Mouse (Mus musculus): ENCODE results near the gene Rab17. TPM values are rescaled to one million over a fixed set of nuclear protein-coding genes. Genes with fewer than 3 reads are reported as not detected.

Rab17 gene
- polyA plus RNA-seq, 1 experiment from 2014 or later = 3.8 TPM

GRCm38 (mm10) chr1:90926030-90926429, 43.4 kb downstream of the Rab17 start:
- no peak overlapping the region for H3K9ac ChIP-seq
- peaks cover 21% of the 10 kb centered on the region for H3K4me1 ChIP-seq
- no peaks in the 10 kb centered on the region for H3K36me3 ChIP-seq
- no peaks in the 10 kb centered on the region for H3K27me3 ChIP-seq
- WGBS = 62% methylated on average over 4 of the region's 4 CpGs
- H3K4me3 ChIP-seq = no peak overlapping the region
- H3K4me2 ChIP-seq = no peak overlapping the region
- H3K9me3 ChIP-seq = no peaks in the 10 kb centered on the region
- no peak overlapping the region for H3K27ac ChIP-seq
- no peak for ATAC-seq (ENCODE audit: borderline replicate concordance, extremely low read depth, low FRiP score, low TSS enrichment)

DNA sequence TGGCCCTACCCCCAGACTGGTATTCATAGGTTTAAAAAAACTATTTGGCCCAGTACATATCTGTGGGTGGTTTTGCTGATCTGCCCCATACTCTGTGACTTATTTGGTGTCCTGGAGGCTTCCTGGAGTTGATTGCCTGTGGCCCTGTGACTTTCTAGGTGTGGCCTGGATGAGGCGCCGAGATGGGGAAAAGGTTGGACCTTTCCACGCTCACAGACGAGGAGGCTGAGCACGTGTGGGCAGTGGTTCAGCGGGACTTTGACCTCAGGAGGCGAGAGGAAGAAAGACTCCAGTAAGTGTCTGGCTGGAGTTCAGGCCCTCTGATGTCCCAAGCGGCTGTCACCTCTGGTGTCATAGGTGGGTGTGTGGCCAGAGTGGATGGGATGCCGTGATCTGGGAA, 47.8 kb downstream of the Rab17 start:
- Histone ChIP-seq H3K4me1 (0 out of 2 replicates have a peak, but pooled peaks cover under 1% of the 10 kb centered on the region), H3K4me2 (no peak overlapping the region), H3K9me3 (peaks cover 9% of the 10 kb centered on the region; the same call in 1 of the 2 replicates), H3K27me3 (peaks cover 12% of the 10 kb centered on the region), H3K4me3 (no peak overlapping the region), H3K27ac (no peak overlapping the region), H3K9ac (no peak overlapping the region), H3K36me3 (no peaks in the 10 kb centered on the region)
- WGBS = 68% methylated on average over 9 of the region's 9 CpGs
- no peak for ATAC-seq (ENCODE audit: borderline replicate concordance, extremely low read depth, low FRiP score, low TSS enrichment)

DNA sequence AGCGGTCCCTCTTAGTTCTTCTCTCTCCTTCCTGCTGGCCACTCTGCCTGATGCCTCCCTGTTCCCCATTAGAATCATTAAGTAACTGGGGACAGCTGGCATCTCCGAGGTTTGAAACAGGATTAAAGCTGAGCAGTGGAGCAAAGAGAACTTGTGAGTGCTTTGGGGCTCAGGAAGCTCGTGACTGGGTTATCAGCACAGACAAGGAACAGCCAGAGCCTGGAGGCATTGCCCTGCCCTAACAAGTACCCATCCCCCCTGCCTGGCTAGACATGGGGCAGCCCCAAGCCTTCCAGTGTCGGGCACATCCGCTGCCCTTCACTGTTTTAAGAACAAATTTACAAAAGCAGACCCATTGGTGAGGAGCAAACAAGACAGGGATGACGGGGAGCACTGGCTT, 52.0 kb downstream of the Rab17 start:
- Histone ChIP-seq H3K27me3 (peaks cover 16% of the 10 kb centered on the region), H3K4me2 (no peak overlapping the region), H3K4me3 (no peak overlapping the region), H3K4me1 (peaks cover 14% of the 10 kb centered on the region), H3K36me3 (no peaks in the 10 kb centered on the region), H3K27ac (no peak overlapping the region), H3K9ac (no peak overlapping the region), H3K9me3 (peaks cover 9% of the 10 kb centered on the region; the same call in 1 of the 2 replicates)
- WGBS = 50% methylated on average over 6 of the region's 6 CpGs
- no peak for ATAC-seq (ENCODE audit: borderline replicate concordance, extremely low read depth, low FRiP score, low TSS enrichment)

- ATAC-seq (ENCODE audit: borderline replicate concordance, extremely low read depth, low FRiP score, low TSS enrichment) = peak; percentile 50
- peaks cover 7% of the 10 kb centered on the region; the same call in 1 of the 2 replicates for H3K9me3 ChIP-seq
- H3K9ac ChIP-seq = peak within 1 kb of the TSS; percentile 5; the same call in 1 of the 2 replicates
- peak within 1 kb of the TSS; percentile 25 for H3K4me3 ChIP-seq
- WGBS = 7% methylated on average over 18 of the region's 18 CpGs
- H3K36me3 ChIP-seq = no peaks in the 10 kb centered on the region
- peak within 1 kb of the TSS; percentile 54 for H3K4me2 ChIP-seq
- H3K27me3 ChIP-seq = peaks cover 16% of the 10 kb centered on the region
- H3K4me1 ChIP-seq = peaks cover 23% of the 10 kb centered on the region
- H3K27ac ChIP-seq = peak within 1 kb of the TSS; percentile 58
Observed at GRCm38 (mm10) chr1:90914948-90915569, 54.4 kb downstream of the Rab17 start, which contains the start of gene Mlph. Mlph (plus strand) TSS chr1:90915085.

DNA sequence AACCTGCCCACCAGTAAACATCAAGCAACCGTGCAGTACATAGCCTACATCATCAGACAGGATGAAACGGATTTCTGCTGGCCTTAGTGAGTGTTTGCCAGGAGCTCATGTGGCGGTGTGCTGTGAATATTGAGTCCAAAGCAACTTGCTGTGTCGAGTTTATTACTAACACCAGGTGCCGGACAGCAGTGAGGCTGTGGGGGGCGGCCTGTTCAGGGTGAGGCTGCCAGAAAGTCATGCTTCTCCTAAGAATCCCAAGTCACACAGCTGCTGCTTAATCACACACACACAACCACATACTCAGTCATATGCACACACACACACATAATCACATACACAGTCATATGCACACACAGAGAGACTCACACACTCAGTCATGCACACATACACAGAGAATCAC, 56.2 kb downstream of the Rab17 start:
- H3K9ac ChIP-seq = no peak overlapping the region
- WGBS = 60% methylated on average over 6 of the region's 6 CpGs
- peaks cover 37% of the 10 kb centered on the region for H3K4me1 ChIP-seq
- H3K36me3 ChIP-seq = no peaks in the 10 kb centered on the region
- no peak overlapping the region for H3K4me3 ChIP-seq
- H3K27me3 ChIP-seq = peaks cover 16% of the 10 kb centered on the region
- H3K27ac ChIP-seq = no peak overlapping the region
- ATAC-seq (ENCODE audit: borderline replicate concordance, extremely low read depth, low FRiP score, low TSS enrichment) = no peak
- no peak overlapping the region for H3K4me2 ChIP-seq
- no peaks in the 10 kb centered on the region for H3K9me3 ChIP-seq

DNA sequence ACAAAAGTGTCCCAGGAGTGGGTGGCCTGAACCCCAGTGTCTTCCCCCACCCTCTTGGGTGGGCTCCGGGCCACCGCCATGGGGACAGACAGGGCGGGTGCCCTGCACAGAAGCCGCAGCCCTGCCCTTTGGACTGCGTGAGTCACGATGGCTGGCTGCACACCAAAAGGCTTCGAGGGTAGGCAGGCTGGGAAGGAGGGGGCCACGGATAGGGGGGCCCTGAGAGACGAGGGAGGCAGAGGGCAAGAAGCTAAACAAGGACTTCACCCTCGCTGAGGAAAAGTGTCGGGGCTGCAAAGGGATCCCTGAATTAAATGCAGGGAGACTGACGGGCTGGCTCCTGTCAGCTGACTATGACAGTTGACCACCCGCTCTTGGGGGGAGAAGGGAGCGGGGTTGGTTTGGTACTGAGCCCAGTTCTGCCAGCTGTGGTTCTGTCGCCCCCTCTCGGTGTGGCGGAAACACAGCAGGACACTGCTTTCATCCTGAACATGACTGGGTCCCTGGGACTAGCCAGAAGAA, 59.8 kb downstream of the Rab17 start:
- WGBS = 18% methylated on average over 17 of the region's 17 CpGs
- Histone ChIP-seq H3K27ac (peak overlapping the region; percentile 83), H3K9me3 (no peaks in the 10 kb centered on the region), H3K4me1 (peaks cover 36% of the 10 kb centered on the region), H3K4me3 (peak overlapping the region; percentile 12), H3K36me3 (no peaks in the 10 kb centered on the region), H3K4me2 (peak overlapping the region; percentile 43), H3K27me3 (no peaks in the 10 kb centered on the region), H3K9ac (no peak overlapping the region)
- peak; percentile 85 for ATAC-seq (ENCODE audit: borderline replicate concordance, extremely low read depth, low FRiP score, low TSS enrichment)

DNA sequence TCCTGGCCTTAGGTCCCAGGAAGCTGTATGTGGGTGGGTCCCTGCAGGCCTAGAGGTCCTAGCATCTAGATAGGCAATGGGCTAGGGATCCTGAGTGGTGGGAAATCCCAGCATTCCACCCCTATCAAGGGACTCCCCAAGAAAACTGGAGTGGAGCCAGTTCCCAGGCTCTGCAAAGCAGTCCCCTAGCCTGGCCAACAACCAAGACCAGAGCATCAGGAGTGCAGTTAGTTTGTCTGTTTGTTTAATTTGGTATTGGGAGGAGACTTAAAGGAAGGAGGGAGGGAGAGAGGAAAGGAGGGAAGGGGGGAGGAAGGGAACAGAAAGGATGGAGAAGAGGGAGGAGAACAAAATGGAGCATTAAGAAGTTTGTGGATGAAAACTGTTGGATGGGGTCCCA, 60.3 kb downstream of the Rab17 start:
- Histone ChIP-seq H3K27ac (peak overlapping the region; percentile 83), H3K9ac (no peak overlapping the region), H3K9me3 (no peaks in the 10 kb centered on the region), H3K4me1 (peaks cover 35% of the 10 kb centered on the region), H3K4me3 (no peak overlapping the region; the same call in 1 of the 2 replicates), H3K4me2 (peak overlapping the region; percentile 43), H3K36me3 (no peaks in the 10 kb centered on the region), H3K27me3 (no peaks in the 10 kb centered on the region)
- peak; percentile 64 for ATAC-seq (ENCODE audit: borderline replicate concordance, extremely low read depth, low FRiP score, low TSS enrichment)

Other genes with a start within 250 kb of the Rab17 start
- 72.9 and 81.8 TPM in 2 replicates for gene Col6a3, start 125.7 kb downstream of the Rab17 start, polyA plus RNA-seq (2015; fragmentation: Nextera tagmentation; extraction: Ambion mirVana)
- gene Mlph, start 54.6 kb downstream of the Rab17 start, polyA plus RNA-seq (2015; fragmentation: Nextera tagmentation; extraction: Ambion mirVana) = 0.59 and 1.3 TPM in 2 replicates
- gene Prlh, start 16.6 kb downstream of the Rab17 start, polyA plus RNA-seq (2015; fragmentation: Nextera tagmentation; extraction: Ambion mirVana) = not detected in 2 replicates
- 54.8 and 60.6 TPM in 2 replicates for gene Lrrfip1, start 29.1 kb upstream of the Rab17 start, polyA plus RNA-seq (2015; fragmentation: Nextera tagmentation; extraction: Ambion mirVana)
- gene Rbm44, start 175.4 kb upstream of the Rab17 start, polyA plus RNA-seq (2015; fragmentation: Nextera tagmentation; extraction: Ambion mirVana) = 1.0 and 1.7 TPM in 2 replicates
- gene Ramp1, start 210.2 kb upstream of the Rab17 start, polyA plus RNA-seq (2015; fragmentation: Nextera tagmentation; extraction: Ambion mirVana) = 7.8 and 8.3 TPM in 2 replicates

All from lung, embryonic 15.5 days (tissue).